Mouse (Mus musculus): ENCODE measurements around the gene Ust.

DNA sequence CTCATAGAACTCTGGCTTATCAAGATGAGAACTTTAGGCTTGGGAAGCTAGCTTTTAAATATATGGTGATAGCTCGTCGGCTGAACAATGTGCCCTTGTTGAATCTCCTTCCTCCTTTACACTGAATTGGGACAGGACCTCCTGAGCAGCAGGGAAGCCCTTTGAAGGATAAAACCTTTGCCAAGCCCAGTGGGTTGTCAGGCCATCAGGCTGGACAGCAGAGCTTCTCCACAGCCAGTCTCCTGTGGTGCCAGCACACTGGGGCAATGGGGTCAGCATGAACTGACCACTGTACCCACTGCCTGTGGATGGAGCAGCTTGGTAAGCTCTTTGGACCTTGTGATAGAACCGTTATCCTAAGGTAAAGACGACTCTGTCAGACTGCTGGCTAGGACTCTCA is 214.4 kb downstream of the Ust start:
- TF ChIP-seq SMC3 (IDR thresholded peaks at IDR 0.05; ENCODE audit: low read depth, low read length) (no peak), POLR2A (IDR thresholded peaks at IDR 0.05; ENCODE audit: low read depth, low read length) (no peak), ZC3H11A (IDR thresholded peaks at IDR 0.05; ENCODE audit: low read depth, low read length) (no peak), CTCF (conservative IDR thresholded peaks at IDR 0.05 in 1 of 2, IDR thresholded peaks at IDR 0.05 in 1 of 2; ENCODE audit: low read depth in 2 of 2, low read length in 2 of 2) (no peak), USF1 (IDR thresholded peaks at IDR 0.05; ENCODE audit: low read depth, low read length) (no peak), MXI1 (IDR thresholded peaks at IDR 0.05; ENCODE audit: low read depth, low read length) (no peak)

All from CH12.LX (cell line).